Mouse (Mus musculus) forebrain, embryonic 14.5 days (tissue): ENCODE results near the gene Msmp. TPM values are rescaled to one million over a fixed set of nuclear protein-coding genes. Genes with fewer than 3 reads are reported as not detected.
A peak's percentile ranks its signal among the peaks of the same experiment; 100 is the strongest.

Experiments used
- ATAC-seq: fragments of 200-750 bp; cut with Nextera tagmentation; 2 replicates; pipeline ENCODE4 v1.8.0; 2017; ENCODE audit warnings: mild to moderate bottlenecking, moderate library complexity
- DNase-seq: peaks from one replicate; pipeline ENCODE4 v3.0.0-alpha.2; 2015; ENCODE audit warnings: low spot score
- H3K27ac ChIP-seq: fragments of 300-500 bp; sonication (generic); 2 replicates; pipeline ENCODE4 v1.5.1; 2014; ENCODE audit warnings: low read depth, mild to moderate bottlenecking, control low read depth, low read length, moderate library complexity
- H3K27me3 ChIP-seq: fragments of 300-500 bp; sonication (generic); replicated peaks from 2 replicates; pipeline ENCODE4 v1.6.1; 2014; ENCODE audit warnings: low read length, control low read depth, mixed read lengths; ENCODE audit not compliant: control insufficient read depth, insufficient read depth
- H3K36me3 ChIP-seq: fragments of 300-500 bp; sonication (generic); 2 replicates; pipeline ENCODE4 v1.6.1; 2014; ENCODE audit warnings: low read length, control low read depth; ENCODE audit not compliant: control insufficient read depth, insufficient read depth
- H3K4me1 ChIP-seq: fragments of 300-500 bp; sonication (generic); 2 replicates; pipeline ENCODE4 v1.6.1; 2014; ENCODE audit warnings: antibody characterized with exemption, low read length, control low read depth; ENCODE audit not compliant: control insufficient read depth, insufficient read depth
- H3K4me2 ChIP-seq: fragments of 300-500 bp; sonication (generic); 2 replicates; pipeline ENCODE4 v1.6.1; 2014; ENCODE audit warnings: mild to moderate bottlenecking, control low read depth, low read length
- H3K4me3 ChIP-seq: fragments of 300-500 bp; sonication (generic); 2 replicates; pipeline ENCODE4 v1.5.1; 2014; ENCODE audit warnings: low read depth, low read length, control low read depth
- H3K9ac ChIP-seq: fragments of 300-500 bp; sonication (generic); 2 replicates; pipeline ENCODE4 v1.6.1; 2014; ENCODE audit warnings: mild to moderate bottlenecking, low read length, control low read depth, moderate library complexity
- H3K9me3 ChIP-seq: fragments of 300-500 bp; sonication (generic); replicated peaks from 2 replicates; pipeline ENCODE4 v1.6.1; 2016; ENCODE audit warnings: low read length, control low read depth, mixed read lengths; ENCODE audit not compliant: control insufficient read depth
- WGBS: fragments of 180-500 bp; shearing (Covaris S2); extraction: QIAGEN DNeasy Blood & Tissue Kit; methylation state at CpG from one replicate; pipeline ENCODE4 v1.1.7; 2014; 5-methylcytosine and 5-hydroxymethylcytosine counted together
- polyA plus RNA-seq: library from polyadenylated mRNA; unstranded; fragments of >200 nt; fragmentation: Nextera tagmentation; extraction: Ambion mirVana; gene quantifications from 2 replicates; pipeline ENCODE4 v1.2.1, GENCODE M21; 2014

The Msmp gene
- polyA plus RNA-seq: 0.37 TPM in 1 of 2 replicates, not detected in the other

DNA sequence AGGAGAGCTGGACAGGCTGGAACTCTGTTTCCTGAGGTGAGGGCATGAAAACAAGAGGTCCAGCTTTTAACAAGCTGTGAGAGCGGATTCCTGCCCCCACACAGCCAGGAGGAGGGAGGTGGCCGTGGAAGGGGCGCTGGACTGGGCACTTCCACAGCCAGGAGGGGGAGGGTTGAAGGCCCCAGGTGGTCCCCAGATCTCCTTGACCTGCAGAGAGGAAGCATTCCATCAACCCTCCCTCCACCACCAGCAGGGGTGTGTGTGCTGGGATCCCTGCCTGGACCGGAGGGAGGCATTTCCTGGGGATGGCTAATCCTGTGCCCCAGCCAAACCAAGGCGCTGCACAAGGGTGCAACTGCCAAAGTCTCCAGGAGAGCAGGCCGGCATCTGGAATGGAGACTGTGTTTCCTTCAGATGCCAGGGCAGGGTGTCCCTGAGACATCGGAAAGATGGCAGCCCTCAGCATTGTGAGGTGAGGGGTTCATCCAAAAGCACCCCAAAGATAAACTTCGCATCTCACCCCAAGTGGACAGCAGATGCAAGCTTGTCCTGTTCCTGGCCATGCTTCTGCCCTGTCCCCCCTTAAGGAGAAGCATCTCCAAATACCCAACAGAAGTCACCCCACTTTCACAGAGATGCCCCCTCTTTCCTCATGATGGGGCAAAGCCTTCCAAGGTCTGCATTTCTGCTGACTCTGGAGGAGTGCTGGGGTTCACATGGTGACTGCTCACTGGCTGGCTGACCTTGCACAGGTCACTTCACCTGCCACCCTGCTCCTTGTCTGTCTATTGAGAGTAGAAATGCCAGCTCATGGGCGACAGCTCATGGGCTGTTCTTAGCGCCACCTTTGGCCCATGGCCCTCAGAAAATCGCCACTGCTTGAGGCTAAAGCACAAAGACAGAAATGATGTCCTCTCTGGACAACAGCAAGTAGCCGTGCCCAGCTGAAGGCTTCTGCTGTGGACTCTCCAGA lies at the start of gene Msmp:
Gene Msmp, minus strand, starts transcription at position 51 of the 973 bp plus-strand sequence.
- Histone ChIP-seq H3K4me2 (no peak within 1 kb of the TSS), H3K4me1 (peaks cover 3% of the 10 kb centered on the region; the same call in 1 of the 2 replicates), H3K27ac (no peak within 1 kb of the TSS; the same call in 1 of the 2 replicates), H3K9me3 (no peaks in the 10 kb centered on the region), H3K27me3 (no peaks in the 10 kb centered on the region), H3K4me3 (no peak within 1 kb of the TSS), H3K36me3 (peaks cover 48% of the 10 kb centered on the region), H3K9ac (no peak within 1 kb of the TSS)
- DNase-seq (no peak), ATAC-seq (no peak)
- 71% methylated on average over 12 of the region's 12 CpGs for WGBS

DNA sequence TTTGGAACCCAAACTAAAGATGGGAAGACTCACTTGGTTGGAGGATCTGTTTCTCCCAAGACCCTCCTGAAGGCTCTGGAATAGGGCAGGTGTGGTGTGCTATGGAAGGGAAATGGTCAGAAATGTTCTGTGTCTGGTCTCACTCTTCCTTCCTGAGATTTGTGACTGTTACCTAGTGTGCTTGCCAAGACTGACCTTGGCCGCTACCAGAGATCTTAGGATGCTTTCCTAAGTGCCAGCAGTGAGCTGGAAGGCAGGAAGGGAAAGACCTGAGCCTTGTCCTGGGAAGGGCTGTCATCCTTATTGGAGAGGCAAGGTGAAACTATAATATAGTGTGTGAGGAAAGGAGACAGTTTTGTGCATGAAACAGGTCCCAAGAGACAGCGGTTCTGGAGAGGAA lies 49.4 kb upstream of the Msmp start:
- Histone ChIP-seq H3K9me3 (no peaks in the 10 kb centered on the region), H3K4me2 (no peak overlapping the region), H3K27me3 (no peaks in the 10 kb centered on the region), H3K4me1 (peaks cover 14% of the 10 kb centered on the region), H3K9ac (no peak overlapping the region), H3K4me3 (no peak overlapping the region), H3K27ac (no peak overlapping the region), H3K36me3 (no peaks in the 10 kb centered on the region)
- 95% methylated on average over 2 of the region's 2 CpGs for WGBS
- DNase-seq (no peak), ATAC-seq (no peak)

DNA sequence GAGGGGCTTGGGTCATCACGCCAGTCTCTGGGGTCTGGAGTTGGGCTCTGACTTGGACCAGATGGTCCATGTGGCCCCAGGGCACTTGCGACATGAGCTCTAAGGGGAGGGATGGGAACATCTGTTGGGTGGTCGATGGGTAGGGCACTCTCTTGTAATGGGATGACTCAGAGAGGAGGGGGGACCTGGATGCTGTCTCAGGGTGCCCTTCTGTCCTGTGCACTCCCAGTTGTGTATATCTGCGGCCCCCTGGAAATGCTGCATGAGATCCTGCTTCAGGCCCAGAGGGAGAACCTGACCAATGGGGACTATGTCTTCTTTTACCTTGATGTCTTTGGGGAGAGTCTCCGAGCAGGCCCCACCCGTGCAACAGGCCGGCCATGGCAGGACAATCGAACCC lies 49.0 kb upstream of the Msmp start:
- H3K36me3 ChIP-seq: no peaks in the 10 kb centered on the region
- H3K9ac ChIP-seq: no peak overlapping the region
- ATAC-seq (no peak), DNase-seq (no peak)
- H3K4me1 ChIP-seq: peaks cover 14% of the 10 kb centered on the region
- no peaks in the 10 kb centered on the region for H3K27me3 ChIP-seq
- H3K27ac ChIP-seq: no peak overlapping the region
- no peak overlapping the region for H3K4me3 ChIP-seq
- H3K4me2 ChIP-seq: peak overlapping the region; percentile 83; the same call in 1 of the 2 replicates
- H3K9me3 ChIP-seq: no peaks in the 10 kb centered on the region
- WGBS: 85% methylated on average over 8 of the region's 8 CpGs

DNA sequence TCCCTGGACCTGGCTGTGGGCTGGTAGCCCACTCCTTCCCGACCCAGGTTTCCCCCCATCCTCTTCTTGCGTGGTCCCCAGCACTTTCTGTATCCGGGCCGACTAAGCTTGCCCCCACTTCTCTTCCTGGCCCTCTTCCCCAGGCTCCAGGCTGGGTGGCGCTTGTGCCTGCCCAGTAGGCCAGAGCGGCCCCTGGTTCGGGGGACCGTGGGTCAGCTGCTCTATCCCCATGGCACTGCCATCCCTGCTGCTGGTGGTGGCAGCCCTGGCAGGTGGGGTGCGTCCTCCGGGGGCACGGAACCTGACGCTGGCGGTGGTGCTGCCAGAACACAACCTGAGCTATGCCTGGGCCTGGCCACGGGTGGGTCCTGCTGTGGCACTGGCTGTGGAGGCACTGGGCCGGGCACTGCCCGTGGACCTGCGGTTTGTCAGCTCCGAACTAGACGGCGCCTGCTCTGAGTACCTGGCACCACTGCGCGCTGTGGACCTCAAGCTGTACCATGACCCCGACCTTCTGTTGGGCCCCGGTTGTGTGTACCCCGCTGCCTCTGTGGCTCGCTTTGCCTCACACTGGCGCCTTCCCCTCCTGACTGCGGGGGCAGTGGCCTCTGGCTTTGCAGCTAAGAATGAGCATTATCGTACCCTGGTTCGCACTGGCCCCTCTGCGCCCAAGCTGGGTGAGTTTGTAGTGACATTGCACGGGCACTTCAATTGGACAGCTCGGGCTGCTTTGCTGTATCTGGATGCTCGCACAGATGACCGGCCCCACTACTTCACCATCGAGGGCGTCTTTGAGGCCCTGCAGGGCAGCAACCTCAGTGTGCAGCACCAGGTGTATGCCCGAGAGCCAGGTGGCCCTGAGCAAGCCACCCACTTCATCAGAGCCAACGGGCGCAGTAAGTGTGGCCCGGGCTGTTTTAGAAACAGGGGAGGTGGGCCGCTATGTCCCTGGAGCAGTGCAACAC lies 47.9 kb upstream of the Msmp start:
- H3K27me3 ChIP-seq: no peaks in the 10 kb centered on the region
- peak overlapping the region; percentile 83 for H3K4me2 ChIP-seq
- peaks cover 14% of the 10 kb centered on the region for H3K4me1 ChIP-seq
- H3K9me3 ChIP-seq: no peaks in the 10 kb centered on the region
- no peaks in the 10 kb centered on the region for H3K36me3 ChIP-seq
- ATAC-seq (peak; percentile 8; the same call in 1 of the 2 replicates), DNase-seq (peak; percentile 1)
- peak overlapping the region; percentile 62 for H3K4me3 ChIP-seq
- 53% methylated on average over 42 of the region's 42 CpGs for WGBS
- H3K9ac ChIP-seq: peak overlapping the region; percentile 95
- 0 out of 2 replicates have a peak overlapping the region, but pooled peaks have one; percentile 77 for H3K27ac ChIP-seq

DNA sequence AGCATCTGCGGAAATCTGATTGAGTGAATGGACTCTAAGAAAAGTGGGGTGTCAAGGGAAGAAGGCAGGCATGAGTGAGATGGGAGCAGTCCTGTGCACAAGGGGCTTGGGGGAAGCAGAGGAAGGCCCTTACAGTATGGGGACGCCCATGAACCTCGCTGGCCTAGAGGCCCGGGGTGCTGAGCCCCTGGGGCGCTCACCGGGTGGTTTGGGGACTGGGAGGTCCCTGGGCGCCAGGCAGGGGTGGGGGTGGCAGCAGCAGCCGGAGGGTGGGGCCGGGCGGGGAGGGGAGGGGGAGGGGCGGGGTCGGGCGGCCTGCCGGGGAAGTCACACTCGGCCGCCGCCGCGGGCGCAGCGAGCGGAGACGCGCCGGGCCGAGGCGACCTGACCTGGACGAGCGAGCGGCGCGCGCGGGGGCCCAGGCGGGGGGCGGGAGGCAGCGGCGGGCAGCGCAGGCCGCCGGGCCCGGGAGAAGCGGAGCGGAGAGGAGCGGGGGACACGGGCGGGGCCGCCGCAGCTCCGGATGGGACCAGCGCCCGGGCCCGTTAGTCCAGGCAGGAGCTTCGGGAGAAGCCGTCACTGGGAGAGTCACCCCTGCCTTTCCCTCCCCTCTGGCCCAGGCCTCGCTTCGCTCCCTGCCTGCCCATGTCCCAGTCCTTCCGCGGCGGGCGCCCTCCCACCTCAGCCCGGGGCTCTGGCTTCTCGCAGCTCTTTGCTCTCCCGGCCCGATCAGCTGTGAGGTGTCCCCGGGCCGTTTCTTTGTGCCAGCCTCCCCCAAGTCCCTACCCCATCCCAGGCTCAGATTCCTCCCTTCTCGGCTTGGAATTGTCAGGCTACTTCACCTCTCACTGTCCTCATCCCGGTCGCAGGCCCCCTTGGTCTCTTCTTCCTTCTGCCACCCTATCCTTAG lies 47.0 kb upstream of the Msmp start, which contains the start of gene Npr2:
Gene Npr2, plus strand, starts transcription at position 890 of the 910 bp plus-strand sequence.
- Histone ChIP-seq H3K9me3 (no peaks in the 10 kb centered on the region), H3K4me1 (peaks cover 14% of the 10 kb centered on the region), H3K4me2 (peak within 1 kb of the TSS; percentile 83), H3K27ac (peak within 1 kb of the TSS; percentile 77), H3K27me3 (no peaks in the 10 kb centered on the region), H3K36me3 (no peaks in the 10 kb centered on the region), H3K4me3 (peak within 1 kb of the TSS; percentile 62), H3K9ac (peak within 1 kb of the TSS; percentile 95)
- DNase-seq (peak; percentile 44), ATAC-seq (peak; percentile 63)
- WGBS: 2% methylated on average over 35 of the region's 70 CpGs

DNA sequence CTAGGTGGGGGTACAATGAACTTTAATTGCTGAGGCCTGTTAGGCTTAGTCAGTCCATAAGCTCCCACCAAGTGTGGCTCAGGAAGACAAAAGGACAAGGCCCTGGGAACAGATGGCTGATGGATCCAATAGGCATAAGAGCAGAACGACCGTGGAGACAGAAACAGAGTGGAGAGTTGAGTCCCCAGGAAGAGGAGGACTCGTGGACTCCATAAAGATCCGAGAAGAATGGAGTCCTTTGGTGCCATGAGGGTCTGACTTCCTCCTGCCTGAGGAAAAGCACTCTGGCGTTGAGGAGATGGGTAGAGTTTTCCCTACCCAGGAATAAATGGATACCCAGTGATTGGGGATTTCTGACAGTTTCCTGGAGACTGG lies 46.4 kb upstream of the Msmp start:
- peak overlapping the region; percentile 62; the same call in 1 of the 2 replicates for H3K4me3 ChIP-seq
- WGBS: 14% methylated on average over 5 of the region's 5 CpGs
- H3K27ac ChIP-seq: peak overlapping the region; percentile 77
- peak overlapping the region; percentile 95 for H3K9ac ChIP-seq
- peak; percentile 53 for DNase-seq
- peak overlapping the region; percentile 83 for H3K4me2 ChIP-seq
- no peaks in the 10 kb centered on the region for H3K9me3 ChIP-seq
- H3K36me3 ChIP-seq: no peaks in the 10 kb centered on the region
- no peaks in the 10 kb centered on the region for H3K27me3 ChIP-seq
- H3K4me1 ChIP-seq: peaks cover 14% of the 10 kb centered on the region
- peak; percentile 41 for ATAC-seq

DNA sequence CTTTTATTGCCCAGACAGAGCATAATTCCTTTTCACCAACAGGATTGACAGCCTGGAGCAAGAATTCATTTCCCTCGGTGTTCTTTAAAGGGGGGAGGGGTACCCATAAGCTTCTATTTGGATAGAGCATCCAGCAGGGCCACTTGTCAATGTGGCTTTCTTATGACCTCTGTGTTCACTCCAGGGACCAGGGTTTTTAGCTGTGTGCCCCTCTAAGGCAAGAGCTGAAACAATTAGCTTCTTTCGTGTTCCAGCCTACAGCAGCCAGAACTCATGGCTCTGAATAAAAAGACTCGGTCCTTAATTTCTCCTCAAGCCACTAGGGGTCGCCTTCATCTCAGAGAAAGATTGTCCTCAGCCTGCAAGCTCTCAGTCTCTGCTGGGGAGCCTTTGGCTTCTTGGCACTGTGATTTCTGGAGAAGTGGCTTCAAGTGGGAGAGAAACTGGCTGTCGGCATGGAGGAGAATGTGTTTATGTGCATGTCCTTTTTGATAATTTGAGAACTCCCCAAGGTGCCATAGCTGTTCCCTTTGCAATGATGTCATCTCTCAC lies 45.8 kb upstream of the Msmp start:
- Histone ChIP-seq H3K27ac (peak overlapping the region; percentile 77; the same call in 1 of the 2 replicates), H3K4me2 (0 out of 2 replicates have a peak overlapping the region, but pooled peaks have one; percentile 3), H3K4me3 (no peak overlapping the region), H3K36me3 (no peaks in the 10 kb centered on the region), H3K9me3 (0 out of 2 replicates have a peak, but pooled peaks cover under 1% of the 10 kb centered on the region), H3K27me3 (no peaks in the 10 kb centered on the region), H3K9ac (no peak overlapping the region), H3K4me1 (peaks cover 14% of the 10 kb centered on the region)
- WGBS: 3% methylated on average over 5 of the region's 5 CpGs
- ATAC-seq (peak; percentile 75), DNase-seq (peak; percentile 96)
